Mouse (Mus musculus) cerebellum, postnatal 25 days (tissue): ENCODE results near the gene Kcns3.

ENCODE experiments used
- DNase-seq, 2 experiments: peaks; one replicate each; pipeline ENCODE4 v3.0.0; 2021; ENCODE audit warnings: mixed read lengths in 2 of 2

Gene Kcns3

DNA sequence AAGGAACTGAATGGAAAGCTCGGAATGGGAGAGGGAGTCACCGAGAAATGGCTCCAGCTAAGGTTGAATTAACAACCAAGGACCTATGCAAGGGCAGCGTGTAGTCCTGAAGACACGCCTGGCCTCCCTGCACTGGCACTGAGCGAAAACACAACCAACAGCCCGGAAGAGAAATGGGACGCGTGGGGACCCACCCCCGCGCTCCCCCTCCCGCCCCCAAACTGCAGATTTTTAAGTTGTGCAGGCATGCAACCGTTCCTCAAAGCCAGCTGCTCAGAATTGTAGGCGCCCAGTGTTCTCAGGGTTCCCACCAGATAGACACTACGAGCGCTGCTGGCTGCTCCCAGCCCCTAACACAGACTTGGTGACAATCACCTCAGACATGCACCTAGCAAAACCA is at the start of gene Kcns3:
Gene Kcns3 (minus strand): TSS at position 42 of the 400 bp plus-strand sequence.
- no peak for DNase-seq

DNA sequence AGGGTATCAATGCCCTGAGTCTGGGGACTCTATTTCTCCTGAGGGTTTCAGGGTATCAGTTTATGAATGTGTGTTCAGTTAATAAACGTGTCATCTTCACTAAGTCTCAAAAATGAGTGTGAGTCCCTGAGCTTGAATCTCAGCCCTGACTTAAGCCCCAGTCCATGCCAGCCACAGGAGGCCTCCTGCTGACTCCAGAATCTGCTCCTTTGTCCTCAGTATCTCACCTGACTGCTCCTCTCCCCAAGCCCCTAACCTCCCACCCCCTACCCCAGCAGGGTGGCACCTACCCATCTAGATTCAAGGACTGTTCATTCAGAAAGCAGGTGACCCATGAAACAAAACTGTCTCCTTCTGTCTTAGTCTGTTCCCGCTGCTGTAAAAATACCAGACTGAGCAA is 47.7 kb upstream of the Kcns3 start:
- no peak for DNase-seq

DNA sequence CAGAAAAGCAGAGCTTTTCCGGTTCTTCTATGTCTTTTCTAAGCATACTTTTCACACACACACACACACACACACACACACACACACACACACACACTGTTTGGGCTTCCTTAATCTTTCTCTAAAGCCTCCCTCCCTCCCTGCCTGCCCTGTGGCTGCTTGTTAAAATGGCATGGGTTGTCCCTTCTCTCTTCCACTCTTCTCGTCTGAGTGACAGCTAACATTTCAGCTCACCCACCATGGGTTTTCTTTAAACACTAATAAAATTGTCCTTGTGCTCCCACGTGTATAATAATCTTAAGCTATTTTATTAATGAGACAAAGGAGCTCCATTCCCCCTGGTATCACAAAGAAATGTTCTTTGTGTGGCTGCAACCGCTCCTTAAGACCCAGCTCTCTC is 47.2 kb upstream of the Kcns3 start:
- DNase-seq: no peak

DNA sequence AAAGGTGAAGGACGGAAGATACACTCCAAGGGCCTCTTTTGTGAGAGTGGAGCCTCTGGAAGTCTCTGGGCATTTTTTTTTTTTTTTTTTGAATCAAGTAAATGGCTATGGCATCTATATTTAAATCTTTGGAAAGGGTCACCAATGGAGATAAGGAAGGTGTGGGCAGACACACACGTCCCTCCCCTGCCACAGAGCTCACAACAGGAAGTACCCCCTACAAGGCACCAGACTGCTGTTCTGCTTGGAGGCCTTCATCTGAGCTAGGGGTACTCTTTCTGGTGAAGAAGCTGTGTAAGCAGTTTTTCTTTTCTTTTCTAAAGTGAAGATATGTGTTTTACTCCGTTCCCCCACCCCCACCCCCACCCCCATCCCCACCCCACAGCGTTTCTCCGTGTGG is 46.0 kb upstream of the Kcns3 start:
- DNase-seq: no peak

DNA sequence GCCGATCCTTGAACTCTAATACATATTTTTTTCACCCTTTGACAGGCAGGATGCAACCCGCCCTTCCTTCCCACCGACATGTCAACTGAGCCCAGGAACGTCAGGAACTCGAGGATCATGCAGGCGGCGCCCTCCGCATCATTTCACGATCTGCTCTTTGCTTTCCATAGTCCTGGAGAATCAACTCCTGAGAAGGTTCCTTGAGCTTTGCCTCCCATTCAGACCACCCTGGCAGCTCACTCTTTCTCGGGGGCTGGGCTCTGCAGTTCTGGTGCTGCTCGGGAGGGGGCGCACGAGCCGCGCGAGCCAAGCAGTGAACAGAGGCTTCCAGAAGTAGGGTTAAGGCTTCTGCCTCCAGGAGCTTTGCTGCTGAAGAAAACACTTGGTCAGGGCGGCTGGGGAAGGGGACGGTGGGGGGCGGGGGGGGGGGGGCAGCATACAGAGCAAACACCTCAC is 45.3 kb upstream of the Kcns3 start:
- peak; percentile 74 to 78 for DNase-seq

DNA sequence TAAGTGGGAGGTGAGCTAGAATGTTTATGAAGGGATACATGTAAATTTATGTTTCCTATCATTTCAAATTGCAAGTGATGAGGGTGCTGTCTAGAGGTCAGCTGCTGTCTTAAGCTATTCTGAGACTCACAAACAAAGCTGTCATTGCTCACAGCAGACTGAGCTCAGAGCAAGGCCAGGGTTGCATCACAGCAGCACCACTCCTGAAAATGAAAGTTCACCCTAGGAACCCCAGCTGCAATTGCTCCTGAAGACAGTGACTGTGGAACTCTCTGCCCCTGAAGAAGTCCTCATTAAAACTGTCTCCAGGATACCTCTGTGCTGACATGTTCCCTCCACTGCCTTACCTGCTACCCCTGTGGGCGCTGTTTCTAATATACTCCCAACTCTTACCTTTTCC is 44.2 kb upstream of the Kcns3 start:
- no peak for DNase-seq

DNA sequence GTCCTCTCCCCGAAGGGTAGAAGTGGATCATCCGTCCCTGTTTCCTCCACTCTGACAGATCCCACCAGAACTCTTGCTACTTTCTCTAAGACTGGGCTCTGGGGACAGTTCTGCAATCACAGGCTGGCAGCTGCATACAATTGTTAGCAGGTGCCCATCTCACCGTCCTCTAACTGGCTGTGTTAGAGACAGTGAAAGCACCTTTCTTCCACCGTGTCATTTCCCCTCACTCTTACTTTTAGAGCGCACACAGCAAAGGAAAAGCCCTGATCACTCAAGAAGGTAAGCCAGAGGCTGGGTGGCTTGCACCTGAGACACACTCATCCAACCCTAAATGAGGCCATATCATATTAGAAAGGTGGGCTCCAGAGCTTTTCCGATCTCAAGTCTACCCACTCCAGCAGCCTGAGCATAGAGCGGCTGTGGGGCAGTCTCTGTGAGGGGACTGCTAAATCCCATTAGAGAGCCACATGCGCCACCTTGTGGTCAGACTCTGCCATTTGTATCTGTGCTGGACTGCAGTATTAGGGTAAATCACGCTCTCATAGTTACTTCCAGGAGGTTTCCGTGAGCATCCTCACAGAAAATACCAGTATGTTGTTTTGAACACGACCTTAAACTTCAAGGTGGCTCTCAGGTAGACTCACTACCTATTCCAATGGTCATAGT is 27.8 kb upstream of the Kcns3 start:
- DNase-seq: peak; percentile 85 to 94

DNA sequence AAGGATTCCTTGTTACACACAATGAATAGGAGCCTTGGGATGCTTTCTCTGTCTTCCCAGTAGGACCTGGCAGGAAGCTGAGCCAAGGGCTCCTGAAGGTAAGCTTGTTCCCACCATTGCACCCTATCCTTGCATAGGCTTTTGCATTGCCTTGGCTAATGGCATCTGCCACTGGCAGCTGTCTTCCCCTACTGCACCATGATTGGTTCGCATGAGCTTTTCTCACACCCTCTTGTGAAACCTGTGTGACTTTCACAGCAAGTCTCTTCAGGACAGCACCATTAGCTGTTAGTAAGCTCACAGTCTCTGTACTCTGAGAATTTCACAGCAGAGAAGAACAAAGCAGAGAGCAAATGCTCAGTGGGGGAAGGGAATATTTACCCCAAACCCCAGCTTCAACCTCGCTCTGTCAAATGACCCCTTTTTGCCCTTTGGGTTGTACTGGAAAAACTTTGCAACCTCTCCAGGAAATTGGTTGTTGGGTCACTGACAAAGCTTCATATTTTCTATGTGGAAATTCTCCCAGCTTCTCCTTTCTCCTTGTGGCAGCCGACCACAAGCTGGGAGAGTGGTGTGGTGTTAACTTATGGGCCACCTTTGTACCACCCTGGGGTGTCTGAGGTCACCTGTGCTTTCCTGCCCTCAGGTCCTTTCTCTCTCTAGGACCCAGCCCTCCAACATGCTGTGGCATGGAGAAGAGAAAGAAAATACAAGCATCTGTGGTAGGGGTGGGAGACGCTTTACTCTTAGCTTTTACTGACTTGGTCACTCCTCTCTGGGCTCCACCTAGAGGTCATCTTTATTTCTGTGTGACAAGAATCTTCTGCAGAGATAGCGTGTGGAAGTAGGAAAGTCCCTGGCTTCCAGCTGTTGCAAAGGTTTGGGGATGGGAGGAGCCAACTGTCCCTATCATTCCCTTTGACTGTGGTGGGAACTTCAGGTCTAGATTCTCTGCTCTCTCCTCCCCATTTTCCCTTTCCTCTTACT is 26.8 kb upstream of the Kcns3 start:
- no peak for DNase-seq

DNA sequence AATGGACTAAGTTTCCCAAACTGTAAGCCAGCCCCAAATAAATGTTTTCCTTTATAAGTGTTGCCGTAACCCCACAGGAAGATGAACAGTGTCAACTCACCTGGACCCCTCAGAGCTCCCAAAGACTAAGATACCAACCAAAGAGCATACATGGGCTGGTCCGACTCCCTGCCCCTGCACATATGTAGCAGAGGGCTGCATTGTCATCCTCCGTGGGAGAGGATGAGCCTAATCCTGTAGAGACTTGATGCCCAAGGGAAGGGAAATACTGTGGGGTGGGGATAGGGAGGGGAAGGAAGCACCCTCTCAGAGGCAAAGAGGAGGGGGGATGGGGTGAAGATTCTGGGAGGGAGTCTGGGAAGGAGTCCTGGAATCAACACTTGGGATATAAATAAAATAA is 7.8 kb upstream of the Kcns3 start:
- DNase-seq: no peak

DNA sequence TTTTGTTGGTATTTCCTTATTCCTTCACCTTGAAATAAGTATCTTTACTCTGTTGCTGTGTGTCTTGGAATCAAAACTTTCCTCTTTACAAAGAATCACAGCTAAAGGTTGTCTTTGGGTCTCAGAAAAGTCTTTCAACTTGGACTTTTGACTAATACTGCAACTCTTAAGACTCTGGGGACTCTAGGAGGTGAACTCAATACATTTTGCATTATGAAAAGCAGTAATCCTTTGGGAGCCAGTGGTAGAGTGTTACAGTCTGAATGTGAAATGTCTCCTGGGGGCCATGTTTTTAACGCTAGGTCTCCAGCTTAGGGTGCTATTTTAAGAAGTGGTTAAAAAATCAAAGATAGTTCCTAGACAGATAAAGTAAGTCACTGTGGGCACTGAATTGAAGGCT is 4.3 kb upstream of the Kcns3 start:
- no peak for DNase-seq

DNA sequence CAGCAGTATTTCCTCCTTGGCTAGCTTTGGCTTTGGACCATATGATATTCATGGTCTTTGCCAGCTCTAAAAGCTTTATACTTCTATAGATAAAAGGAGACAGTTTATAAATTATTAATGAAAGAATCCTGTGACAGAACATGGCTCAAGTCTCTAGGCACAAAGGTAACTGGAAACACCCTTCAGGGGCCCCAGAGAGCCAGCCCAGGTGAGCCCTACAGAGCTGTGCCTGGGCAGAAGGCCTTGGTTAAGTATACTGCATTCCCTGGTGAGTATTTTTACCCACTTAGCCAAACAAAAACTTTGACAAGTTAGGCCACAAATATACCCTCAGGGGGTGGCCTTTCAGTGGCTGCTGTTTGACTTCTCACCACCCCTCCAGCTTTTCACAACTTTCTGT is 2.7 kb upstream of the Kcns3 start:
- no peak for DNase-seq

DNA sequence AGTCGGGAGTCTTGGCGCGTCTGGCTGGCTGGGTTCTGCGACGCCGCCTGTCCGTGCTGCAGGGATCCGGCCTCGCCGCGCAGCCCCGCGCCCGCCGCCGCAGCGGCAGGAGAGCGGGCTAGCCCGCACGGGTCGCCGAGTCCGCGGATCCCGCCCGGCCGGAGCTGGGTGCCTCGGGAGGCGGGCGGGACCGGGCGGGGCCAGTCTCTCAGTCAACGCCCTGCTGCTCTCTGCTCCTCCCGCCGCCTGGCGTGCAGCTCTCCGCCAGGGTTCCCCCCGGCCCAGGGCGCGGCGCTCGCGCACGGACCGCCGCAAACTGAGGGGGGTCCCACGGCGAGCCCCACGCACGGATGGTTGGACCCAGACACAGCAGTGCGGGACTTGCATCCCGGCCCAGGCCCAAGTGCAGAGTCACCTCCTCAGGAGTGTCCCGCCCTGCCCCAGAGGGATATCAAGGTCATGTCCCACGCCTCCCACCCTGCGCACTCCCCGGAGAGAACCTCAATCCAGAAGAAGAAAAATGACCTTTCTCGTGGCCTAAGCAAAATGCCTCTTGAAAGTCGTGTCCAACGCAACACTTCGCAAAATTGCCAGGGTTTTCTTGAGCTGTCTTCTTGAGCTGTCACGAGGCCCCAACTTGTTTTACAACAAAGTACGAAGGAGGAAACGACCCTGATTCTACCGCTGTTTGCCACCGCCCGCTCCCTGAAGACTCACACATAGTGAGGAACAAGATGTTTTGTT is 492 bp downstream of the Kcns3 start:
- peak in 1 of 2 experiments; percentile 40 for DNase-seq

DNA sequence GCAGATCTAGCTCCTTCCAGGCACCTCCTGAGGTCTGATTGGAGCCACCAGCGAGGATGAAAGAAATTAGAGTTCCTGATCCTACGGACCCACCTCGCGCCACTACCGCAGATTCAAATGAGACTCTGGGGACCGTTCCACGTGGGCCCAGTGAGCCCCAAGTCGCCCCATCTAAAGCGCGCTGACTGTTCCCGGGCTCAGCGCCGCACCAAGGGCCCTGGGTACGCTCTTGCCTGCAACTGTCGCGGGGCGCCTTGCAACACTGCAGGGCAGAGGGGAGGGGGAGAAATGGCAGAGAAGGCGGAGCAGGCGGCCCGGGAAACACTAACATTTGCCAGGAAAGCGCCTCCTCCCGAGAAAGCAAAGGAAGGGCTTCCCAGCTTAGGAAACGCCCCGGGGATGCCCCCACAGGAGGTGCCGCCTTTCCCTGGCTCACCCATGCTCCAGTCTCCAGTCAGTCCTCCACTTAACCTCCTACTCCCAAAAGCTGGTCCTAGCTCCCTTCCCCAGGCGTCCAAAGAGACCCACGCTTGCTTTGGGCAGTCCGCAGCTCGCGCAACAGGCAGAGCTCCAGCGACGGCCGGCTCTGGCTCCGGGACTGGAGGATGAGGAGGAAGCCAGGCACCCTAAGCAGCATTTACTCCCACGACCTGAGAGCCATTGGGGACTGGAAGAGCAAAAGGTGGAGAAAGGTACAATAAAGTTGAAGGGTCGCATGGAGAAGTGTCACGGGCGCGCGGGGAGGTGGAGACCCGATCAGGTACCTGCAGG is 1.2 kb downstream of the Kcns3 start:
- DNase-seq: peak; percentile 21 to 25

DNA sequence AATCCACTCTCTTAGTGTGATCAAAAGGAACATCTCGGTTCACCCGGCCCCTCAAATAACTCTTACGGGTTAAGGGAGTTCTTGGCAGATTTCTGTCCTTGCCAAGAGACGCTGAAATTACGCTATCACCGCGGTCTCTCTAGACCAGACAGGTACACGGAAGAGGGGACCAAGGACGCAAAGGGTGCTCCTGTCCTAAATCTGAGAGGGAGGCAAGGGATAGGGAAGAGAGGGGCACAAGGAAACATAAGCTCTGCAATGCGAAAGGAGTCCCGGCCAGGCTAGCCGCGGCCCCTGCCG is 1.8 kb downstream of the Kcns3 start:
- DNase-seq: no peak

DNA sequence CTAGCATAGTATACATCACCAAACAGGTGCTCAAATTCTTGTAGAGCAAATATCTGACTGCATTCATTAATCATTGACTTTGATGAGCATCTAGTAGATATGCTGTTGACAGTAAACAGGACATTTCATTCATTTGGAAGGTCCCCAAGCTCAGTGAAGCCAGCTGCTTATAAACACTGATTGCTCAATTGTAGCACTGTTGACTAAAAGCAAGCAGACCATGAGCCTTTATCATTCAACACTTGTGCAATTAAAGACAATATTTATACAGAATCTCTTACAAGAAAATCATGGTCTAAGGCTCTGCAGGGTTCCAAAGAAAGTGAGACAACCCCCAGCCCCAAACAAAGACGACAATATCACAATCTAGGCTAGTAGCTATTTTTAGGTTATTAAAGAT is 6.0 kb downstream of the Kcns3 start:
- DNase-seq: no peak

DNA sequence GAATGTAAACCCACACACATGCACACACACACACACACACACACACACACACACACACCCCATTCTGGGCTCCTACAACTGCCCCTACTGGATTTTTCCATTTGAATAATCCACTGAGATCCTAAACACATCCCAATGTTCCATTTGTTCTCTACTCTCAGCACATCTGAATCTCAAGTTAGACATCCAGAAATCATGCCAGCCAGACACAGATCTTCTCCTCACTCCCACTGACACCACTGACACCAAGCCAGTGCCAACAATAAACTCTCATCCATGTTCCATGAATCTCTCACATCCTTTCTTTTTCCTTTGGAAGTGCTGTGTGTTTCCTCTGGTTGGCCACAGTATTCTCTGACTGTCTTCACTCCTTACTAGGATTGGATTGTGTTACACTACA is 18.4 kb downstream of the Kcns3 start:
- DNase-seq: no peak

DNA sequence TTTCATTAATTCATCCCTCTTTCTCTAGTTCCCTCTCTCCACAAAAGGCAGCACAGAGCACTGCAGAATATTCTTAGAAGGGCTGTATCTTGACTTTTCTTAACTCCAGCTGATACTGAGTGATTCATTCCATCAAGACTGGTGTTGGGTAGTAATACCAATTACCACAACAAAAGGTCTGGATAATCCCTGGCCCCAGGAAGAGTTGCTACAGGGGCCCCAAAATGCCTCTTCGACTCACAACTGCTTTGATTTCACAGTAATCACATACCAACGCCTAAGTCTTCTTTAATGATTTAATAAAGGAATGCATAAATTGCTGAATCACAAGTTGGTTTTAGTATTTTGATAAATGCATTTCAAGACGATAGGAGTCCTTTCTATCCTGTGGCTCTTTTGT is 21.7 kb downstream of the Kcns3 start:
- no peak for DNase-seq

DNA sequence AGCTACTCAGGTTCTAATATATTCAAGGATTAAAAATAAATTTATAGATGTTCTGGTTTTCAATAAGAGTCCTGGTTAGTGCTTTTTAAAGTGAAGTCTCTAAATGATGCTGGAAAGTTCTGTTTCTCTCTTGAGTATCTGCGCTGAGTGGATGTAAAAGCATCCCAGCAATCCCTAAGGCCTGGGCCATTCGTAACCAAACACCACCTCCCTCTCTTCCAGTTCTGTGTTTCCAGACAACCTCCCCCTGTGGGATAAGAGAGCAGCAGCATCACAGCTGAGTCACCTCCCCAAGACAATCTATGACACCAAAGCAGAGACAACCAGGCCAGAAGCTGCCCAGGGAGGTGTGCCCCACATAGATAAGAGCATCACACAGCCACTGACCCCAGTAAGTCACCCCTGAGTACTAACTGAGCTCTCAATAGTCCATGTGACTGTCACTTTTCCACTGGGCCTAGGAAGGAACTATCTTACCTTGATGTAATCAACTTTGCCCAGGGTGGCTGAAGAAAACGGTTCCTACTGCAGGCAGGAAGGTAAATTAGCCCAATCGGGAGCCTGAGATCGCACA is 24.6 kb downstream of the Kcns3 start:
- no peak for DNase-seq

DNA sequence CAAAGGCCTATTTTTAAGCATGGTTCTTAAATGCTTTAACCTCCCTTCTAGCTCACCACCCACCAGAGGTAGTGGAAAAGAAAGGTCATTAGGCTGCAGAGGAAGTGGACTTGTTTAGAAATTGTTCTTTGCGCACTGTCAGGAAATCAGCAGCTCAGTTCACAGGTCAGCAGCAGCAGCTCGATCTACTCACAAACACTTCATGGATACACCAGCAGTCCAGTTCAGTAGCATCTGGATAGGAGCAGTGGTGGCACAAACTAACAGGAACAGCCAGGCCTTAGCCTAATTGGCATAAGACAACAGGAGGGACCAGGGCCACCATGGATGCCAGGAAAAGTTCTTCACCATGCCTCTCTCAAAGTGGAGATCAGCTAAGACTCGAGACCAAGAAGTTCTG is 49.3 kb downstream of the Kcns3 start:
- DNase-seq: no peak

DNA sequence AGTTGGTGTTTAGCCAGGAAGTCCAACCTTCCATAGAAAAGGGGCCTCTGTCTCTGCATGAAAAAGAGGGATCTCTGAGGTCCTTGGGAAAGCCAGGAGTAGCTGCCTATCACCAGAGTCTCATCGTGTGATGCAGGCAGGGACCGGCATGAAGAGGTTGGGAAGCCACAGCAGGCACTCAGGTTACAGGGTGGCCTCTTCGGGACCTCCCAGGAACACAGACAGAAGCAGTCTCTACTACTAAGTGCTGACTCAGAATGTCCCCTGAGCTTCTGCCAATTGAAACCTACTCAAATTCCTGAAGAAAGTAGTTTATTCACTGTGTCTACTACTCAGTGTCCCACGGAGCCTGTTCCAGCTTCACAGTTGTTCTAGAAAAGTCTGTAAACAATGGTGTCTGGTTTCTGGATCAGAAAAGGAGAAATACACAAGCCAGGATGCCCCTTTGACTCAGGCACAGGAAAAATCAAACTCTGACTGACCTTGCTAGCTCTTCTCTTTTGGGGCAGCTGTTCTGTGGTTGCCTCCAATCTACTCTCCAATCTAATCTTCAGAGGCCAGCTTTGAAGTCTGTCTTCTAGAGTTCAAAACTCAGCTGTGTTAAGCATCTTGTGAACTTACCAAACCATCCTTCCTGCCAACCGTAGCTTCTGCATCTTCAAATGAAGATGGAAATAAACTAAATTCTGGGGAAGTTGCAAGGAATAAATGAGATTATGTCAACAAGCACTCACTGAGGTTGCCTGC is 62.1 kb downstream of the Kcns3 start:
- DNase-seq: no peak

DNA sequence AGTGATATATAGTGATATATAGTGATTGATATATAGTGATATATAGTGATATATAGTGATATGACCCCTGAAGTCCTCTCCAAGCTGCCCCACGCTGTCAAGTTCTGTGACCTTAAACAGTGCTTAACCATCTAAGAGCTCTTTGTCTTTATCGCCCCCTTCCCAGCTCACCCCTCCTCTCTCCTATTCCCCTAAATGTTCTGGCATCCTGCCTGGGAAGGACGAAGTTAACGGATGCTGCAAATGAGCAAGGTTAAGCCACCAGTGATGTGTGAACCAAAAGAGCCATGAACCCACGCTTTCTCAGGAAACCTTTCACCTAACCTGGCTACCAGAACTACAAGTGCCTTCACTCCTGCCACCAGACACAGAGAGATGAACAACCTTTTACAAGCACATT is 64.0 kb downstream of the Kcns3 start:
- DNase-seq: no peak

DNA sequence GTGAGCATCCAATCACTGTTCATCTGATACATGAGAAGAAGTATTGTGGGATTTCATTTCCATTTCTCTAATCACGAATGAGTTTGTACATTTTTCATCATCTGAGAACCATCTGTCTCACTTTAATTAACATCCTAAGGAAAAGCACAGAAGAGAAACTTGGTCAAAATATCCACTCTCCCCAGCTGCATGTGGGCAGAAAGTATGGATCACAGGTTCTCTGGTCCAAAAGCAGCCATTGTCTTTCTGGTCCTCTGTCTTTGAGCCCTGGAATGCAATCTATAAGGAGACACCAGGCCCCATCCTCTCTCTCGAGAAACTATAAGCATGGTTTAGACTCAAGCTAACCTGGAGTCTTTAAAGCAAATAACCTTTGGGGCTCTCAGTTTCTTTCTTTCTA is 79.8 kb downstream of the Kcns3 start:
- DNase-seq: no peak
